Mouse (Mus musculus): Measurements from ENCODE around the gene Fkbp11. TPM values are rescaled to one million over a fixed set of nuclear protein-coding genes. Genes with fewer than 3 reads are reported as not detected.

Fkbp11 gene
- total and polyA plus RNA-seq, 2 experiments from 2014 or later: 4.3 to 22.0 TPM

- TF ChIP-seq CTCF (IDR thresholded peaks at IDR 0.05; ENCODE audit: low read depth) (no peak), EP300 (IDR thresholded peaks at IDR 0.05; ENCODE audit: low read depth) (no peak)
- Histone ChIP-seq H3K4me3 (ENCODE audit: low read depth, low read length) (no peak overlapping the region), H3K9ac (replicated peaks; ENCODE audit: low read depth, low read length) (no peak overlapping the region), H3K27ac (ENCODE audit: low read depth) (no peak overlapping the region), H3K27me3 (ENCODE audit: control insufficient read depth, insufficient read depth, low read length) (peaks cover 36% of the 10 kb centered on the region), H3K4me1 (ENCODE audit: control insufficient read depth, insufficient read depth) (peaks cover 3% of the 10 kb centered on the region; the same call in 1 of the 2 replicates), H3K4me2 (ENCODE audit: low read depth, low read length) (no peak overlapping the region), H3K36me3 (replicated peaks; ENCODE audit: control insufficient read depth, insufficient read depth, low read length) (no peaks in the 10 kb centered on the region), H3K9me3 (replicated peaks; ENCODE audit: control insufficient read depth, low read length) (no peaks in the 10 kb centered on the region)
- WGBS: 62% methylated on average over 9 of the region's 9 CpGs
- DNase-seq (ENCODE audit: low spot score) (no peak), ATAC-seq (ENCODE audit: insufficient read depth, low read depth) (no peak)
Observed at GRCm38 (mm10) chr15:98704312-98704711, 23.7 kb downstream of the Fkbp11 start.

- no peak overlapping the region for H3K9ac ChIP-seq (replicated peaks; ENCODE audit: low read depth, low read length)
- H3K27me3 ChIP-seq (ENCODE audit: control insufficient read depth, insufficient read depth, low read length): peaks cover 30% of the 10 kb centered on the region
- peak overlapping the region; percentile 30; the same call in 1 of the 2 replicates for H3K4me3 ChIP-seq (ENCODE audit: low read depth, low read length)
- H3K27ac ChIP-seq (ENCODE audit: low read depth): no peak overlapping the region
- 5% methylated on average over 40 of the region's 40 CpGs for WGBS
- no peaks in the 10 kb centered on the region for H3K4me1 ChIP-seq (ENCODE audit: control insufficient read depth, insufficient read depth)
- ATAC-seq (ENCODE audit: insufficient read depth, low read depth) (peak; percentile 87), DNase-seq (ENCODE audit: low spot score) (peak; percentile 73)
- H3K36me3 ChIP-seq (replicated peaks; ENCODE audit: control insufficient read depth, insufficient read depth, low read length): no peaks in the 10 kb centered on the region
- H3K4me2 ChIP-seq (ENCODE audit: low read depth, low read length): peak overlapping the region; percentile 54
- H3K9me3 ChIP-seq (replicated peaks; ENCODE audit: control insufficient read depth, low read length): no peaks in the 10 kb centered on the region
- TF ChIP-seq EP300 (IDR thresholded peaks at IDR 0.05; ENCODE audit: low read depth) (no peak), CTCF (IDR thresholded peaks at IDR 0.05; ENCODE audit: low read depth) (peak; percentile 93)
Observed at GRCm38 (mm10) chr15:98699190-98700105, 28.6 kb downstream of the Fkbp11 start.

- DNase-seq (ENCODE audit: low spot score) (no peak), ATAC-seq (ENCODE audit: insufficient read depth, low read depth) (no peak)
- Histone ChIP-seq H3K27me3 (ENCODE audit: control insufficient read depth, insufficient read depth, low read length) (peaks cover 16% of the 10 kb centered on the region), H3K4me1 (ENCODE audit: control insufficient read depth, insufficient read depth) (peaks cover 13% of the 10 kb centered on the region; the same call in 1 of the 2 replicates), H3K27ac (ENCODE audit: low read depth) (no peak overlapping the region), H3K4me2 (ENCODE audit: low read depth, low read length) (no peak overlapping the region), H3K36me3 (replicated peaks; ENCODE audit: control insufficient read depth, insufficient read depth, low read length) (no peaks in the 10 kb centered on the region), H3K9me3 (replicated peaks; ENCODE audit: control insufficient read depth, low read length) (no peaks in the 10 kb centered on the region), H3K9ac (replicated peaks; ENCODE audit: low read depth, low read length) (no peak overlapping the region), H3K4me3 (ENCODE audit: low read depth, low read length) (no peak overlapping the region)
- 55% methylated on average over 8 of the region's 8 CpGs for WGBS
- TF ChIP-seq EP300 (IDR thresholded peaks at IDR 0.05; ENCODE audit: low read depth) (no peak), CTCF (IDR thresholded peaks at IDR 0.05; ENCODE audit: low read depth) (no peak)
Observed at GRCm38 (mm10) chr15:98696216-98696615, 31.8 kb downstream of the Fkbp11 start.

- ATAC-seq (ENCODE audit: insufficient read depth, low read depth) (no peak), DNase-seq (ENCODE audit: low spot score) (no peak)
Observed at GRCm38 (mm10) chr15:98695726-98696125, 32.3 kb downstream of the Fkbp11 start.

GRCm38 (mm10) chr15:98692171-98692715 lies 35.8 kb downstream of the Fkbp11 start:
- Histone ChIP-seq H3K4me2 (ENCODE audit: low read depth, low read length) (no peak overlapping the region; the same call in 1 of the 2 replicates), H3K4me1 (ENCODE audit: control insufficient read depth, insufficient read depth) (peaks cover 19% of the 10 kb centered on the region; the same call in 1 of the 2 replicates), H3K27ac (ENCODE audit: low read depth) (peak overlapping the region; percentile 72), H3K9me3 (replicated peaks; ENCODE audit: control insufficient read depth, low read length) (no peaks in the 10 kb centered on the region), H3K9ac (replicated peaks; ENCODE audit: low read depth, low read length) (no peak overlapping the region), H3K27me3 (ENCODE audit: control insufficient read depth, insufficient read depth, low read length) (no peaks in the 10 kb centered on the region), H3K36me3 (replicated peaks; ENCODE audit: control insufficient read depth, insufficient read depth, low read length) (no peaks in the 10 kb centered on the region), H3K4me3 (ENCODE audit: low read depth, low read length) (no peak overlapping the region)
- TF ChIP-seq EP300 (IDR thresholded peaks at IDR 0.05; ENCODE audit: low read depth) (no peak), CTCF (IDR thresholded peaks at IDR 0.05; ENCODE audit: low read depth) (no peak)
- ATAC-seq (ENCODE audit: insufficient read depth, low read depth) (peak; percentile 78), DNase-seq (ENCODE audit: low spot score) (peak; percentile 88)
- 7% methylated on average over 11 of the region's 11 CpGs for WGBS

More at GRCm38 (mm10) chr15:98695726-98696125, 32.3 kb downstream of the Fkbp11 start:
- Histone ChIP-seq H3K4me3 (ENCODE audit: low read depth, low read length) (no peak overlapping the region), H3K36me3 (replicated peaks; ENCODE audit: control insufficient read depth, insufficient read depth, low read length) (no peaks in the 10 kb centered on the region), H3K4me2 (ENCODE audit: low read depth, low read length) (no peak overlapping the region), H3K9me3 (replicated peaks; ENCODE audit: control insufficient read depth, low read length) (no peaks in the 10 kb centered on the region), H3K27ac (ENCODE audit: low read depth) (no peak overlapping the region), H3K9ac (replicated peaks; ENCODE audit: low read depth, low read length) (no peak overlapping the region), H3K4me1 (ENCODE audit: control insufficient read depth, insufficient read depth) (peaks cover 18% of the 10 kb centered on the region; the same call in 1 of the 2 replicates), H3K27me3 (ENCODE audit: control insufficient read depth, insufficient read depth, low read length) (peaks cover 11% of the 10 kb centered on the region)
- WGBS: 42% methylated on average over 9 of the region's 9 CpGs
- TF ChIP-seq CTCF (IDR thresholded peaks at IDR 0.05; ENCODE audit: low read depth) (no peak), EP300 (IDR thresholded peaks at IDR 0.05; ENCODE audit: low read depth) (no peak)
